In the genomic region with DNA sequence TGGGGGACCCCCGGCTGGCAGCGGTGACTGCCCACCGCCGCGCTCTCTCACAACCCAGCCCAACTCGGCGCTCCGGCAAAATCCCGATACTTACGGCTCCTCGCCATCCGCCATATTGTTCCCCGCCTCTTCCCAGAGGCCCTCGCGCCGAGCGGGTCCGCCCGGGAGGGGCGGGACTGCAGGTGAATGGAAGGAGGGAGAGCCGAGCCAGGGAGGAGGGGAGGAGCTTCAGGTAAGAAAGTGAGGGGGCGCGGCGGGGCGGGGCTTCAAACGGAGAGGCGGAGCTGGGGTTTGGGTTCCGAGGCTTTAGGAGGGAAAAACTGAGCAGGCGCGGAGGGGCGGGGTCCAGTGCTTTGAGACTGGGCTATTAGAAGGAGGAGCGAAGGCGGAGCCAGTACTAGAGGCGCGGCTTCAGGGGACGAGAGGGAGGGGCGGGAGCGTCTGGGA, we compare ENCODE assay signal across 8 mouse cellular contexts. TPM values are rescaled to one million over a fixed set of nuclear protein-coding genes. Genes with fewer than 3 reads are reported as not detected.
DNase-seq lines count a peak whose midpoint lies in the region; ATAC-seq lines count a peak whose summit lies in the region.

A gene (minus strand): TSS at position 209 of the 447 bp plus-strand sequence.

- H3K9ac ChIP-seq in lung, embryonic 16.5 days (ENCODE audit: low read length): peak within 1 kb of the TSS; percentile 95

- no peaks in the 10 kb centered on the region for H3K36me3 ChIP-seq in lung, embryonic 16.5 days (ENCODE audit: control insufficient read depth, insufficient read depth, low read length)

- H3K4me3 ChIP-seq in lung, embryonic 16.5 days (ENCODE audit: low read length): peak within 1 kb of the TSS; percentile 69

- H3K27ac ChIP-seq in lung, embryonic 16.5 days (ENCODE audit: low read length): peak within 1 kb of the TSS; percentile 73

- peaks cover 20% of the 10 kb centered on the region for H3K4me1 ChIP-seq in lung, embryonic 16.5 days (replicated peaks; ENCODE audit: control insufficient read depth, insufficient read depth, low read length)

- 1% methylated on average over 38 of the region's 38 CpGs for WGBS in lung, embryonic 16.5 days

- no peaks in the 10 kb centered on the region for H3K27me3 ChIP-seq in lung, embryonic 16.5 days (ENCODE audit: control insufficient read depth, insufficient read depth, low read depth, low read length)

- peak within 1 kb of the TSS; percentile 78 for H3K4me2 ChIP-seq in lung, embryonic 16.5 days (ENCODE audit: low read depth, low read length)

- peak; percentile 96 to 97 for ATAC-seq in hematopoietic stem cell, adult 5-6 weeks (replicated peaks in 1 of 2; ENCODE audit: insufficient read depth in 1 of 2, low FRiP score in 2 of 2, low TSS enrichment in 1 of 2, low read depth in 1 of 2, poor library complexity in 2 of 2, severe bottlenecking in 2 of 2)
- ATAC-seq in lung, embryonic 16.5 days (ENCODE audit: low read depth): peak; percentile 97

- no peaks in the 10 kb centered on the region for H3K9me3 ChIP-seq in lung, embryonic 16.5 days (ENCODE audit: control insufficient read depth, low read length)

- DNase-seq in MEL-GATA-1-ER (ENCODE audit: extremely low read depth, low read depth): peak; percentile 87
- peak; percentile 100 for DNase-seq in cerebellum, adult 8-10 months
- peak; percentile 98 for DNase-seq in forelimb bud, embryonic 11.5 days (ENCODE audit: low read depth, low spot score)
- peak; percentile 90 for DNase-seq in layer of hippocampus, adult 9-10 months (ENCODE audit: low spot score)
- peak; percentile 91 for DNase-seq in ovary, postnatal 10 days (ENCODE audit: low spot score)
- peak; percentile 99 for DNase-seq in thymus, postnatal 10 days (ENCODE audit: low spot score in 2 of 2)

RNA-seq across cellular contexts. Expression of the gene that starts here (rescaled TPM):
- total RNA-seq in hematopoietic stem cell, adult 5-6 weeks (2017): 79.2 and 109 TPM in 2 replicates
- polyA plus RNA-seq in lung, embryonic 16.5 days (2015; fragmentation: Nextera tagmentation; extraction: Ambion mirVana): 70.9 and 76.0 TPM in 2 replicates

Comparison
In these comparisons a context has a peak if more than half of its experiments do, and no peak if none do; other contexts are left out.
1. Peak in every context shown above with its lines: DNase-seq, ATAC-seq, H3K4me3 ChIP-seq and H3K27ac ChIP-seq.